Mouse (Mus musculus) gastrocnemius, adult 18-20 months (tissue): ENCODE measurements around the gene Zdhhc13. TPM values are rescaled to one million over a fixed set of nuclear protein-coding genes. Genes with fewer than 3 reads are reported as not detected.

Experiments used
- DNase-seq: peaks from one replicate; pipeline ENCODE4 v3.0.0; 2021; ENCODE audit warnings: low spot score
- total RNA-seq, 2 experiments: library from RNA; stranded (reverse); gene quantifications; 2 replicates each; pipeline ENCODE4 v1.2.3; 2021

Zdhhc13 gene
- total RNA-seq, 2 experiments from 2014 or later: 4.0 to 4.5 TPM

- no peak for DNase-seq
These were observed 3.9 kb upstream of the Zdhhc13 start for GRCm38 (mm10) chr7:48784773-48785523.

- DNase-seq: no peak
These were observed 455 bp upstream of the Zdhhc13 start for GRCm38 (mm10) chr7:48788348-48788747.

GRCm38 (mm10) chr7:48790117-48790516, 1.3 kb downstream of the Zdhhc13 start:
- DNase-seq: no peak

GRCm38 (mm10) chr7:48791412-48791811, 2.6 kb downstream of the Zdhhc13 start:
- no peak for DNase-seq

GRCm38 (mm10) chr7:48795130-48795529, 6.3 kb downstream of the Zdhhc13 start:
- no peak for DNase-seq

GRCm38 (mm10) chr7:48803381-48803780, 14.6 kb downstream of the Zdhhc13 start:
- no peak for DNase-seq

GRCm38 (mm10) chr7:48806587-48806986, 17.8 kb downstream of the Zdhhc13 start:
- no peak for DNase-seq

GRCm38 (mm10) chr7:48810652-48811051, 21.8 kb downstream of the Zdhhc13 start:
- no peak for DNase-seq

- no peak for DNase-seq
These were observed 23.6 kb downstream of the Zdhhc13 start for GRCm38 (mm10) chr7:48812358-48812757.

GRCm38 (mm10) chr7:48813594-48813993, 24.8 kb downstream of the Zdhhc13 start:
- no peak for DNase-seq

GRCm38 (mm10) chr7:48821654-48822053, 32.9 kb downstream of the Zdhhc13 start:
- DNase-seq: no peak

- DNase-seq: no peak
These were observed 34.8 kb downstream of the Zdhhc13 start for GRCm38 (mm10) chr7:48823621-48824020.

GRCm38 (mm10) chr7:48824671-48825070, 35.9 kb downstream of the Zdhhc13 start:
- DNase-seq: no peak

GRCm38 (mm10) chr7:48825170-48825569, 36.4 kb downstream of the Zdhhc13 start:
- no peak for DNase-seq

GRCm38 (mm10) chr7:48829177-48829910, 40.5 kb downstream of the Zdhhc13 start:
- no peak for DNase-seq

- DNase-seq: no peak
These were observed 41.6 kb downstream of the Zdhhc13 start for GRCm38 (mm10) chr7:48830395-48830794.

GRCm38 (mm10) chr7:48832735-48833134, 43.9 kb downstream of the Zdhhc13 start:
- DNase-seq: no peak

GRCm38 (mm10) chr7:48834371-48834970, 45.7 kb downstream of the Zdhhc13 start:
- no peak for DNase-seq

- DNase-seq: no peak
These were observed 46.3 kb downstream of the Zdhhc13 start for GRCm38 (mm10) chr7:48834989-48835626.

- DNase-seq: no peak
These were observed 48.1 kb downstream of the Zdhhc13 start for GRCm38 (mm10) chr7:48836949-48837348.

- no peak for DNase-seq
These were observed 49.6 kb downstream of the Zdhhc13 start for GRCm38 (mm10) chr7:48838434-48838833.

GRCm38 (mm10) chr7:48840545-48840944, 51.7 kb downstream of the Zdhhc13 start:
- no peak for DNase-seq
